Mouse (Mus musculus) ES-Bruce4 (cell line): Measurements from ENCODE around the gene Hist1h3h. TPM values are rescaled to one million over a fixed set of nuclear protein-coding genes. Genes with fewer than 3 reads are reported as not detected.
A peak's percentile ranks its signal among the peaks of the same experiment; 100 is the strongest.
"Not testable (repeated sequence)": the region's sequence is repeated elsewhere in the genome, so short reads cannot be mapped to it uniquely, and the experiment has no call there.

Experiments
- H3K27ac ChIP-seq: 2 replicates; pipeline ENCODE4 v1.5.1; 2012; ENCODE audit warnings: low read length, inconsistent platforms; ENCODE audit not compliant: insufficient read depth
- H3K27me3 ChIP-seq: 2 replicates; pipeline ENCODE4 v1.6.1; 2012; ENCODE audit warnings: mild to moderate bottlenecking, low read length, inconsistent platforms; ENCODE audit not compliant: control insufficient read depth, poor library complexity, insufficient read depth, severe bottlenecking
- H3K36me3 ChIP-seq: 2 replicates; pipeline ENCODE4 v1.6.1; 2012; ENCODE audit warnings: inconsistent platforms, mild to moderate bottlenecking, low read length, moderate library complexity; ENCODE audit not compliant: control insufficient read depth, poor library complexity, insufficient read depth, severe bottlenecking
- H3K4me1 ChIP-seq: one replicate; pipeline ENCODE4 v1.8.1; 2011; ENCODE audit warnings: low read length; ENCODE audit not compliant: control insufficient read depth, insufficient read depth
- H3K4me3 ChIP-seq: 2 replicates; pipeline ENCODE4 v1.5.1; 2011; ENCODE audit warnings: low read depth, mild to moderate bottlenecking, low read length
- H3K9ac ChIP-seq: 2 replicates; pipeline ENCODE4 v1.6.1; 2012; ENCODE audit warnings: low read depth, mild to moderate bottlenecking, inconsistent platforms; ENCODE audit not compliant: poor library complexity, severe bottlenecking
- H3K9me3 ChIP-seq: replicated peaks from 2 replicates; pipeline ENCODE4 v1.6.1; 2012; ENCODE audit warnings: mild to moderate bottlenecking, low read length, inconsistent platforms; ENCODE audit not compliant: control insufficient read depth, poor library complexity, insufficient read depth, severe bottlenecking
- CTCF ChIP-seq: IDR thresholded peaks from one replicate; pipeline ENCODE4 v1.8.1; 2011; ENCODE audit warnings: low read depth, low read length
- EP300 ChIP-seq: IDR thresholded peaks from 2 replicates; pipeline ENCODE4 v1.6.1; 2011; ENCODE audit warnings: low read depth, low read length; ENCODE audit not compliant: insufficient read depth
- POLR2A ChIP-seq: IDR thresholded peaks from one replicate; pipeline ENCODE4 v1.8.1; 2011; ENCODE audit warnings: low read length; ENCODE audit not compliant: insufficient read depth
- polyA plus RNA-seq: library from polyadenylated mRNA; stranded (reverse); fragments of >200 nt; gene quantifications from 2 replicates; pipeline ENCODE4 v1.2.4, GENCODE M21; 2011; ENCODE audit warnings: low read depth; ENCODE audit not compliant: missing spikeins, insufficient read depth, insufficient read length

Gene Hist1h3h
- polyA plus RNA-seq, 1 experiment = 25.3 TPM

DNA sequence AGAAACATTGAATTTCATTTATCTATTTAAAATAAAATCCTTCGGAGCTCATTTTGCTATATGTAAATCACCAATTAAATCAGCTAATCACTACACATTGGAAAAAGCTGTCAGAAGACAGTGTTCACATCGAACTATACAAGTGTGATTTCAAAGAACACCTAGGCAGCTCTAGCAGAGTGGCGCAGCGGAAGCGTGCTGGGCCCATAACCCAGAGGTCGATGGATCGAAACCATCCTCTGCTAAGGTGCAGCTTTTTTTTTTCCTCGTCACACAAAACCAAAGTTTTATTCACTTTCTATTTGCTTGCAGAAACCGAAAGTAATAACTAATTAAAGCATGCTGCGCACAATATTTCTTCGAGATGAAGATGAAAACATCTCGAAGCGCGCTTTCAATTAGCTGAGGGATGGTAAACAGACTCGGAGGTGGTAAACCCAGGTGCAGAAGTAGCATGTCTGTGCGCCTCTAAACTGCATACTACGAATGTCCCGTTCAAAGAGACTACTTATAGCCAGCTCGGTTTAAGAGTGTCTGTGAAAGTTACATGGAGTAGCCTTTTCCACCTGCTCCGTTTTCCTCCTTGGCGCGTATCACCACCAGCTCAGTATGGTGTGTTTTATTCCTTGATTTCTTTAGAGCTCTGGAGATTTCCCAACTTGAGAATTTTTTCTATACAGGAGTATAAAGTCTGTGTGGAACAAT is 6.5 kb upstream of the Hist1h3h start:
- Histone ChIP-seq H3K27ac (no peak overlapping the region), H3K9me3 (no peaks in the 10 kb centered on the region), H3K4me3 (peak overlapping the region; percentile 90), H3K4me1 (no peaks in the 10 kb centered on the region), H3K36me3 (no peaks in the 10 kb centered on the region), H3K27me3 (no peaks in the 10 kb centered on the region), H3K9ac (peak overlapping the region; percentile 78)
- no peak for TF ChIP-seq CTCF
- no peak for TF ChIP-seq POLR2A
- 0 out of 2 replicates have a peak, but pooled peaks have one; percentile 12 for TF ChIP-seq EP300

GRCm38 (mm10) chr13:21711698-21712097 is 5.8 kb upstream of the Hist1h3h start:
- no peaks in the 10 kb centered on the region for H3K27me3 ChIP-seq
- H3K9me3 ChIP-seq = no peaks in the 10 kb centered on the region
- H3K4me1 ChIP-seq = no peaks in the 10 kb centered on the region
- H3K36me3 ChIP-seq = no peaks in the 10 kb centered on the region
- TF ChIP-seq EP300 (no peak), CTCF (no peak), POLR2A (no peak)
- H3K27ac ChIP-seq = no peak overlapping the region
- peak overlapping the region; percentile 78 for H3K9ac ChIP-seq
- H3K4me3 ChIP-seq = peak overlapping the region; percentile 90; the same call in 1 of the 2 replicates

DNA sequence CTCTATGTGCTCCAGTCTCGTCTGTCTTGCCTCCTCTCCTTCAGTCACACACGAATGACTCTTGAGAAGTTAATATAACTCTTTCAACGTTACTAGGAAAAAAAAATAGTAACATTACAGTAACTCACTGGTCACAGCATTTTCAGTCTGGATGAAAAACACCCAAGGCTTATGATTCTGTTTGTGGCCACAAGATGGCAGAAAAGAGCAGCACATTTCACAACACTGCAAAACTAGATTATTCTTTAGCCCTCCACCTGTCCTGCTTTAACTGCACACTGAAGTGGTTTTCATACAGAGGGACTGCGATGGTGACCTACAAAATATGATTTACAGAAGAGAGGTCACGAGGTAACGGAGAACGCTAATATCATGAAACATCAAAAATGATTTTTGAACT is 2.7 kb upstream of the Hist1h3h start:
- Histone ChIP-seq H3K4me1 (no peaks in the 10 kb centered on the region), H3K27ac (peak overlapping the region; percentile 82), H3K4me3 (peak overlapping the region; percentile 42; the same call in 1 of the 2 replicates), H3K36me3 (no peaks in the 10 kb centered on the region), H3K9ac (peak overlapping the region; percentile 71), H3K9me3 (no peaks in the 10 kb centered on the region), H3K27me3 (no peaks in the 10 kb centered on the region)
- TF ChIP-seq POLR2A (no peak), CTCF (no peak), EP300 (no peak)

DNA sequence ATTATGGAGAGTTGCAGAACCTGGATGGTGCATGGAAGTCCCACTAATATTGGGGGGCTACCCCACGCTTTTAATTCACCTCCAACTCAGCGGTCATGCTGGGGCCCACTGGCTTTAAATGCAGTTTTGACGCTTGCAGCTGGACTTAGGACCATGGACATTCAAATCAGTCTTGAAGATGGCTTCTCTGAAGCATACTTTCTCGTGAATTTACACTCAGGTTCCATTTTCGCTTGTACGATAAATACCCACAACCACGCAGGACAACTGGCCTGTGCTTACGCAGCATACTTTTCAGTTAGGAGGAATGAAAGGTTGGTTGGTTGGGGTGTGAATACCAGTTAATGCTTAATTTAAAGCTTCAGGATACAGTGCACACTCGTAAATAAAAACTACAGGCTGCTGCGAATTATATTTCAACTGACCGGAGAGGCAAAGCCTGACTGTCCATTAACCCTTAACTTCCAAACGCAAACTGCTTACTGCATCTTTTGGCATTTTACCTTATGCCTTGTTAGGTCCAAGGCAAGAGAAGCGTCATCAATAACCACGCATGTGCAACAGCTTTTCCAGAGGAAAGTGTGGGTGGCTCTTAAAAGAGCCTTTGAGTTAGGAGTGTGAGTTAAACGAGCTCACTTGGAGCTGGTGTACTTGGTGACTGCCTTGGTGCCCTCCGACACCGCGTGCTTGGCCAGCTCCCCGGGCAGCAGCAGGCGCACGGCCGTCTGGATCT is 2.2 kb upstream of the Hist1h3h start:
- H3K4me1 ChIP-seq = no peaks in the 10 kb centered on the region
- H3K9ac ChIP-seq = peak overlapping the region; percentile 71
- no peaks in the 10 kb centered on the region for H3K9me3 ChIP-seq
- peak overlapping the region; percentile 44 for H3K4me3 ChIP-seq
- peak overlapping the region; percentile 82 for H3K27ac ChIP-seq
- TF ChIP-seq POLR2A = peak; percentile 19
- no peak for TF ChIP-seq CTCF
- H3K27me3 ChIP-seq = no peaks in the 10 kb centered on the region
- H3K36me3 ChIP-seq = no peaks in the 10 kb centered on the region

DNA sequence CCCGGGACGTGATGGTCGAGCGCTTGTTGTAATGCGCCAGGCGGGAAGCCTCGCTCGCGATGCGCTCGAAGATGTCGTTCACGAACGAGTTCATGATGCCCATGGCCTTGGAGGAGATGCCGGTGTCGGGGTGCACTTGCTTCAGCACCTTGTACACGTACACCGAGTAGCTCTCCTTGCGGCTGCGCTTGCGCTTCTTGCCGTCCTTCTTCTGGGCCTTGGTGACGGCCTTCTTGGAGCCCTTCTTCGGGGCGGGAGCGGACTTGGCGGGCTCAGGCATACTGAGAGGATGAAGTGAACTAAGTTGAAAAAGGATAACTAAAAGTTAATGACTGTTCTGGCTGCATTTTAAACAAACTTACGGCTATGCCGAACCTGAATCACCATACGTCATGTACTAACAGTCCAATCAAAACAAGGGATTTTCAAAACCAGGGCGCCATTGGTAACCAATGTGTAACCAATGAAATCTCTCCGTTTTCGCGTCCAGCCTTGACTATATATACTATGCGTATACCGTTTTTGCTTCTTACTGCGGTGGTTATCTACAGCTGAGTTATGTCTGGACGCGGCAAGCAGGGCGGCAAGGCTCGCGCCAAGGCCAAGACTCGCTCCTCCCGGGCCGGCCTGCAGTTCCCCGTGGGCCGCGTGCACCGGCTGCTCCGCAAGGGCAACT is 1.5 kb upstream of the Hist1h3h start, which contains the start of the genes Hist1h2bl and Hist1h2ai:
Gene Hist1h2bl (minus strand): TSS at position 280 of the 676 bp plus-strand sequence.
Gene Hist1h2ai (plus strand): TSS at position 559 of the 676 bp plus-strand sequence.
- not testable (repeated sequence) for H3K9me3 ChIP-seq, H3K27me3 ChIP-seq, H3K4me1 ChIP-seq, H3K36me3 ChIP-seq
- Histone ChIP-seq H3K9ac (peak within 1 kb of the TSS; percentile 96), H3K4me3 (peak within 1 kb of the TSS; percentile 87), H3K27ac (peak within 1 kb of the TSS; percentile 98)
- peak; percentile 27 for TF ChIP-seq POLR2A
